Mouse (Mus musculus) cortical plate, adult 2 months (tissue): ENCODE data around the gene Rarres2.

ENCODE experiments used
- CTCF ChIP-seq: fragments of 200-500 bp; IDR thresholded peaks from 2 replicates; pipeline ENCODE4 v1.5.1; 2011; ENCODE audit warnings: mild to moderate bottlenecking, control low read depth, low read length; ENCODE audit not compliant: insufficient read depth; ENCODE audit errors: extremely low read depth
- POLR2A ChIP-seq: fragments of 200-500 bp; IDR thresholded peaks from 2 replicates; pipeline ENCODE4 v1.6.1; 2011; ENCODE audit warnings: mild to moderate bottlenecking, low read length, control low read depth; ENCODE audit not compliant: insufficient read depth; ENCODE audit errors: extremely low read depth

- no peak for TF ChIP-seq POLR2A
- no peak for TF ChIP-seq CTCF
Measured at GRCm38 (mm10) chr6:48595278-48595677, 22.7 kb upstream of the Rarres2 start.
